Mouse (Mus musculus) MEL (cell line): ENCODE data around the gene Zfp950.

Experiments
- EP300 ChIP-seq, 2 experiments: IDR thresholded peaks; 2 replicates each; pipeline ENCODE4 v1.6.1; 2011; ENCODE audit warnings: improper control_type of control experiment in 2 of 2, low read length in 2 of 2, low read depth in 1 of 2, mild to moderate bottlenecking in 1 of 2
- GATA1 ChIP-seq: IDR thresholded peaks from 2 replicates; pipeline ENCODE4 v1.6.1; 2011; ENCODE audit warnings: low read depth, low read length, improper control_type of control experiment
- KAT2A ChIP-seq: conservative IDR thresholded peaks from 2 replicates; pipeline ENCODE4 v1.6.1; 2012; ENCODE audit warnings: low read depth, low read length, improper control_type of control experiment, inconsistent platforms
- TCF12 ChIP-seq: IDR thresholded peaks from 2 replicates; pipeline ENCODE4 v1.6.1; 2014; ENCODE audit warnings: low read depth, mild to moderate bottlenecking, inconsistent platforms, low read length, improper control_type of control experiment, moderate library complexity

DNA sequence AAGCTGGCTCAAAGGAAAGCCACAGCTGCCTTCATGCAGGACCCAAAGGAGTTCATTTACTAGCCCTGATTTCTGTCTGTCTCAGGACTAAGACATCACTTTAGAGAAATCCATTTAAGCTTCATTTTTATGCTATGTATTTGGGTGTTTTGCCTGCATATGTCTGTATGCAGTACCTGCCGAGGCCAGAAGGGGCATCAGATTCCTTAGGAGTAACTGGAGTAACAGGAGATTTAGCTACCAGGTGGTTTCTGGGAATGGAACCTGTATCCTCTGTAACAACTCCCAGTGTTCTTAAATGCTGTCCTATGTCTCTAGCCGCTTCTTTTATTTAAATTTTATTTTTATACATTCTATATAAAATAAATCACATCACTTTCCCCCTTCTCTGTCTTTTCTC, 30.5 kb downstream of the Zfp950 start:
- no peak for TF ChIP-seq KAT2A
- no peak for TF ChIP-seq TCF12
- no peak for TF ChIP-seq EP300 (IDR thresholded peaks at IDR 0.05; ENCODE audit: low read depth in 1 of 2, low read length in 2 of 2)
- TF ChIP-seq GATA1: no peak
